Mouse (Mus musculus) cortical plate, adult 2 months (tissue): Measurements from ENCODE around the gene Brd3os.

Experiments used
- CTCF ChIP-seq: fragments of 200-500 bp; IDR thresholded peaks from 2 replicates; pipeline ENCODE4 v1.5.1; 2011; ENCODE audit warnings: mild to moderate bottlenecking, control low read depth, low read length; ENCODE audit not compliant: insufficient read depth; ENCODE audit errors: extremely low read depth
- POLR2A ChIP-seq: fragments of 200-500 bp; IDR thresholded peaks from 2 replicates; pipeline ENCODE4 v1.6.1; 2011; ENCODE audit warnings: mild to moderate bottlenecking, low read length, control low read depth; ENCODE audit not compliant: insufficient read depth; ENCODE audit errors: extremely low read depth

- TF ChIP-seq CTCF (no peak), POLR2A (no peak)
These were observed 16.9 kb upstream of the Brd3os start for GRCm38 (mm10) chr2:27425161-27425611.
